Mouse (Mus musculus) E14TG2a.4 (cell line): ENCODE measurements around the gene 2410004B18Rik.

ENCODE experiments used
- CTCF ChIP-seq: conservative IDR thresholded peaks from 2 replicates; pipeline ENCODE4 v1.5.1; 2014; ENCODE audit warnings: low read length
- NANOG ChIP-seq: IDR thresholded peaks from 2 replicates; pipeline ENCODE4 v1.6.1; 2014; ENCODE audit warnings: borderline replicate concordance, low read length, mixed read lengths
- POU5F1 ChIP-seq: IDR thresholded peaks from 2 replicates; pipeline ENCODE4 v1.6.1; 2014; ENCODE audit warnings: low read length, borderline replicate concordance

DNA sequence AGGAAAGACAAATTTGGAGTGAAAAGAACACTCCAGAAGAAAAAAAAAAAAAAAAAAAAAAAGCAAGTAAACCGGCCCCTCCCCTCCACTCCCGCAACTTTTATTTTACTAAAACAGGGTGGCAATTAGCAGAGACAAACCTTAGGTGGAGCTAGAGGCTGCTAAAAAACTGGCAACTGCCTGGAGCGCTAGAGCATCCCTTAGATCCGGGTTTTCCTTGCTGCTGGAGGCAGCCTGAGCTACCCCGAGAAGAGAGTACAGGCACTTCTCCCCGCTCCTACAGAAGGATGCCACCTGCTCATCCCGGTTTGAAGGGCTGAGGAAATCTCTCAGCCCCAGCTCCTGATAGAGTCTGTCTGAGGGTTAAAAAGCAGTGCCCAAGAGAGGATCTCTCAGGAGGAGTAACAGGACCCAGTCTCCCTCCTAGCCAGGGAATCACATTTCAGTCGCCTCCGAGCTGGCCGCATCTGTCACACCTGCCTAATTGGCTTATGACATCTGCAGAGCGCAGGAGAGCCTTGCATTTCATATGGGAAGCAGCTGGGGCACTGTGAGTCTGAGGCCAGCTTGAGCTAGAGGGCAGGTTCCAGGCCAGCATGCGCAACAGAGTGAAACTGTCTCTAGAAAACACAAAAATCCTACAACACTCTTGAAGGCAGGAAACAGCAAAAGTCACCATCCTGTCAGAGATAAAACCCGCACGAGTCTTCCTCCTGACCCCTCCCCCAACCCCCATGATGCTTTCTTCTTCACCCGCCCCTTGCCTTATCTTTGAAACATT is 12.4 kb downstream of the 2410004B18Rik start:
- TF ChIP-seq CTCF (peak; percentile 23), NANOG (no peak), POU5F1 (no peak)
